Mouse (Mus musculus) WW6 (cell line): ENCODE results near the gene Ssu72.
A peak's percentile ranks its signal among the peaks of the same experiment; 100 is the strongest.

Experiments used
- DNase-seq: peaks from one replicate; pipeline ENCODE4 v3.0.0-alpha.2; 2013; ENCODE audit warnings: low read depth, low spot score

Gene Ssu72

DNA sequence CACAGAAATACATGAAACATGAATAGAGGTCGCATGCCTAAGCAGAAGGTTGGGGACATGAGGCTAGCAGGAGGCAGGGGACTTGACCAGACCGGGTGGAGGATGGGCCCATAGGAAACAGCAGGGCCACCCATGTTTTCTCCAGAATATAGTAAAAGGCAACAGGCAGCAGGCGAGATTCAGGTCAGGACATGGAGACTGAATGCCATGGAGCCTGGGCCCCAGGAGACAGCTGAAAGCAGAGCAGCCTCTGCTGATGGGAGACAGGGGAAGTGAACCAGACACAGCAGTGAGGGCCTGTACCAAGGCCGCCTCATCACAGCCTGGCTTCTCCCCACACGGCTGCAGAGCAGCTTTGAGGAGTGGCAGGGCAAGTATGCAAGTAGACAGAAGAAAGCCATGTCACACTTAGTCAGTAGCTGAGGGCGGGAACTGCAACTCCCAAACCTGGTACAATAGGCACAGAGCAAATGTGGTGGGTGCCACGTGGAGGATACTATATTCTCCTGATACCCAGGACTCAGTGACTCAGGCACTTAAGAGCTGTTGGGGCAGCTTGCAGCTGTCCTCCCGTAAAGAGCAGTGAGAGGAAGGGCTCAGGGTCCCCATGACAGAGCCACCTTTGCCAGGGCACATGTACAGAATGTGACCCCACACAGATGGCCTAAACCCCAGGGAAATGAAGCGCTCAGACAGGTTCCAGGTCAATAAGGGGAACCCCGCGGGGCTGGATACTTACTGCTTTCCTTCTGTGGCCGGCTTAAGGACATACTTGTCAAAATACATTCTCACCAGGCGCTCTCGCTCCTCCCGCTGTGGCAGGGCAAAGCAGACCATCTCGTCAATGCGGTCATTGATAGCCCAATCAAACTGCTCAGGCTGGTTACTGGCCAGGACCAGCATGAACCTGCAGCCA, 42.2 kb downstream of the Ssu72 start:
- no peak for DNase-seq

DNA sequence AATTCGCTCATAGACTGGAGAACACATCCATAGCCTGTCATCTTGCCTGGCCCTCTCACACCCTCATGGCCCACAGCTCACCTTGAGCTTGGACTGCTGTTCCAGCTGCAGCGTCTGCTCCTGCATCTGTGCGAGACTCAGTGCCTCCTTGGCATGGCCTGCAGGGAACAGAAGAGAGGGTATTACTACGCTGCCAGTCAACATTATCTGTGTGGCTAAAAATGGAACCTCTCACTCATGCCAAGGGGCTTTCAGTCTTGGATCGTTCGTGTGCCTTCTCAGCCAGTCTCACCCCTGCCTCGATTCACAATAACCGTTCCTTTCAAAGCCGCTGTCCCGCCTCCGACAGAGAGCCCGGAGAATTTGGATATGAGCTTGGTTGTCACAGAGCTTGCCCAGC, 52.4 kb downstream of the Ssu72 start:
- no peak for DNase-seq

DNA sequence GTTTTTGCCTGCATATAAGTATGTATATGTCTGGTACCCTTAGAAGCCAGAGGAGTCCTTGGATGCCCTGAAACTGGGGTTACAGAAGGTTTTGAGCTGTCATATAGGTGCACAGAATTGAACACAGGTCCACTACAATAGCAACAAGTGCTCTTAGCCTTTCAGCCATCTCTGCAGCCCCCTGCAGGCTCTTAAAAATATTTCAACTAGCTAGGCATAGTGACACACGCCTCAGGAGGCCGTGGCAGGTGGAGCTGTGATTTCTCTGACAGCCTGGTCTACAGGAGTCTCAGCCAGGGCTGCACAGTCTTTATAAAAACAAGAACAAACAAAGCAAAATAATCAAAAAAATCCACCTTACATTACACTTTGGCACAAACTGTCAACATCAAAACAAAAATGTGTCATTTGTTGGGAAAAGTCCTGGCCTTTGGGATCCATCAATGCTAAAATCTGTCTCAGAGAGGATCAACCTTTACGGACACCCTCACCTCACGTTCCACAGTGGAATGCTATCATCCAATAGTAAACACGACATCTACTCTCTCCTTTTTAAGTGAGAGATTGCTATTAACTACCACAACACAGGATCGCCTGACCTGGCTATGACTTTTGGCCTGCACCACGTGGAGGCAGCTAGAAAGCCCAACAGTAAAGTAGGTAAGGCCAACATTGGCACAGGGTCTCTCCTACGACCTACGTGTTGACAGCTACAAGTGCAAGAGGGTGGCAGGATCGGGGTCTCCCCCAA, 55.4 kb downstream of the Ssu72 start:
- no peak for DNase-seq

DNA sequence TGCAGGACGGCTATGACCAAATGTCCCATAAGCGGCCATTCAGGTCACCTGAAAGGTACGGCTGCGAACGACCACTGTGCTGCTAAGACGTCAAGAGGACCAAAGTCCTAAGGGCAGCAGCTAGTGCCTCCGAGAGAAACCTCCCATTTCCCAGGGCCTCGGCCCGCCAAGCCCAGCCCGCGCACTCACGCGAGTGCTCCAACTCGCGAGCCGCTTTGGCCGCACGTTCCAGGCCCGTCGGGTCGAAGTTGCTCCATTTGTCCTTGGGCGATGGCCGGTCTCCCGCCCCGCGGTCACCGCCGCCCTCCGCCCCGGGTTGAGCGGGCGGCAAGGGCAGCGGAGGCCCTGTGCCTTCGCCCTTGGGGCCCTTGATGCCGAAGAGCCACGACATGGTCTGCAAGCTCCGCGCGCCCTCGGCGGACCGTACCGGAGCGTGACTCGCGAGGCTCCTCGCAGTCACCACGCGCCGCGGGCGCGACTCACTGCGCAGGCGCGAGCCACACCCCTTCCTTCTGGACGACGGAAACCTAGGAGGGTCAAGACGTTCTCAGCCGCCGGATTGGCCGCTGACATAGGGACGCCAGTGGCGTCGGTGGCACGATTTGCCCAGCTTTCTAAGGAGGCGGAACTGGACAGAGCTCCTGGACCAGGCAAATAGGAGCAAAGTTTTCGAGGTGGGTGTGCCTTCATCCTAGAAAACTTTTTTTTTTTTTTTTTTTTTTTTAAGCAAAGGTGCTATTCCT, 56.2 kb downstream of the Ssu72 start, which contains the start of gene Atad3a:
Gene Atad3a (minus strand): TSS at position 481 of the 743 bp plus-strand sequence.
- peak; percentile 85 for DNase-seq

DNA sequence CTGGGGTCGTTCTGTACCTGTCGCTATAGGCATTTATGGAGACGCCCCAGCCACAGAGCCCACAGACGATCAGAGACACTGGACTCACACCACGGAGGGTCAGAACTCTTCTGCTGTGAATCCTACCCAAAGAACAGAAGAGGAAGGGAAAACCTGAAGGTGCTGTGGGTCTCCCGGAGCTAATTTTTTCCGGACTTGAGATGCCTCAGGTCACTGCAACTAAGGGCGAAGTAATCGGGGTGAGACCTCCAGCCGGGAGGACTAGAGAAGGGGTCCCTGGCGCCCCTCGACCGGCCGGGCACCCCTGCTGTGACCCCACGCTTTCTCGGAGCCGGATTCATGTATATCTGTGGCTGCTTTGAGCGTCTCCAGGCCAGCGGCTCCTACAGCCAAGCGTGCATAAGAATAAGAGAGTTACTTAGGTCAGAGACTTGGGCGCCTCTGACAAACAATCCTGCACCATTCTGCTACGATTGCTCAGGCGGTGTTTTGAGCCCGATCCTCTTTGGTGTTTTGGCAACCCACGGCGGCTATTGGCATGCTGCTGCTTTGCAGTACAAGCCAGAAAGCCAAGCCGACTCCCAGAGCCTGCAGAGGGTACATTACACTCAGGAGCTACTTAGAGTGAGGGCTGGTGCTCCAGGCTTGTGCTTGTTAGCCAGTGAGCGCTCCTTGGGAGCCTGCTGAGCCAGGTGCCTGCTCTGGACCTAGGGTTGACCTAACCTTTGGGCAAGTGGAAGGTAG, 56.9 kb downstream of the Ssu72 start:
- no peak for DNase-seq

DNA sequence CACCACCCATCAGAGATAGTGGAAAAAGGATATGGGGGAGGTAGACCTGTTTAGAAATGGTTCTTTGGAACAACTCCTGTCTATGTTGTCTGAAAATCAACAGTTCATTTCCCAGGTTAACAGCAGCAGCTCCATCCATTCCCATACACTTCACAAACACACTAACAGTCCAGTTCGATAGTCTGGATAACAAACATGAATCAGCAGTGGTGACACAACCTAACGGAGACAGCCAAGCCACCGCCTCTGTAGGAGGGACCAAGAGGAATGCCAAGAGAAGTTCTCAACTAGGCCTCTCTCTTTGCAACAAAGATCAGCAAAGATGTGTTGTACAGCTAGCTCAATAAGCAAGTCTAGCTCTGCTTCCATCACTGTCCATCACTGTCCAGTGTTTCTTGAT, 57.8 kb downstream of the Ssu72 start:
- no peak for DNase-seq

DNA sequence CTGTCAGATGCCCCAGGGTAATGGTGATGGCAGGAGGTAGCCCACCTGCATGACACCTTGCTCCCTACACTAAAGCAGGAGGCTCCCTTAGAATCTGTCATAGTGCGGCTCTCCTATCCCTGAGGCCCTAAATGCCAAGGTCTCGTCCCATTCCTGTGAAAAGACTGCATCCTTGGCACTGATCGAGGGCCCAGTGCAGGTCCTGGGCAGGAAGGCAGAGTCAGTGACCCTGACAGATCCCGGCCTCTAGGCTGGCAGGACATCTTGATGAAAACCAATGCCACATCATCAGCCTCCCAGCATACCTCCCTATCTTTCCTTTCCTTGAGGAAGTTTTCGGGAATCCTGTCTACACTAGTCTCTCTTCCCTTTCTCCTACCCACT, 64.9 kb downstream of the Ssu72 start:
- DNase-seq: no peak

DNA sequence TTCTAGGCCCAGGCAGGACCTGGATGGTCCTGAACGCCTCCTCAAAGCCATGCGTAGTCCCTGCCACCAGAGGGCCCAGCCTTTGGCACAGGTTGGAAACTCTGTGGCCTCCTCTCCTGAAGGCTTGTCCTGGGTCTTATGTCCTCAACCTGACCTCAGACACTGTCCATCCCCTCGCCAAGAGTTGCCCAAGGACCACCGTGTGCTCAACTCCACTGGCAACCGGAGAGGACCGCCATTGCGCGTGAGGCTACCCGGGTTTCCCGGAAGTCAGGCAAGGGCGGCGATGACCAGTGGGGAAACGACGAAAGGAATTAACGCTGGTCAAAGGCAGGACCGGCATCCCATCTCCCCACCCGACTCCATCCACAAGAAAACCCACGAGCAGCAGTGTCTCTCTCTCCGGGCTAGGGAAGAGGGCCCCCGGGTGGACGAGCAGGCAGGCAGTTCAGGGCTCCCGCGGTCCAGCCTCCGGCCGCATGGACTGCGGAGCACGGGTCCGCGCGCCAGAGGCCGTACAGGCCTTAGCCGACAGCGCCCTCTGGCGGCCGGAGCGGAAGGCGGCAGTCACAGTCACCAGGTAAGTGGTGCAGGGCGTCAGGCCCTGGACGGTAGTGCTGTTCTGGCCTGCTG, 65.4 kb downstream of the Ssu72 start:
- no peak for DNase-seq

DNA sequence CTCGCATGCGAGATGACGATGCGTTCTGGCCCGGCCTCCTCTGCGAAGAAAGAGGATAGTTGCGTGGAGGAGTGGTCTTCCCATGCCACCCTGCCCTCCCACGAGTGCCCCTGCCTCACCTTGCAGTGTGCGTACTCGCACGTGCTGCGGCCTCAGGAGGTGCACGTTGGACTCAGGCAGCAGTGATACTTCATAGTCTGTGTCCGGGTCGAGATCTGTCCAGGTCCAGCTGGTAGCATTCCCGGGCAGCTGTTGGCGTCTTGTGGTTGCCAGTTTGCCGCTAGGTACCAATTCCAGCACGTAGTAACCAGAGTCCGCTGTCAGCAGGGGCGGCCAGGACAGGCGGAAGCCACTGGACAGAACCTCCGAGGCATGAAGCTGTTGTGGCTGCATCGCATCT, 66.0 kb downstream of the Ssu72 start:
- no peak for DNase-seq

DNA sequence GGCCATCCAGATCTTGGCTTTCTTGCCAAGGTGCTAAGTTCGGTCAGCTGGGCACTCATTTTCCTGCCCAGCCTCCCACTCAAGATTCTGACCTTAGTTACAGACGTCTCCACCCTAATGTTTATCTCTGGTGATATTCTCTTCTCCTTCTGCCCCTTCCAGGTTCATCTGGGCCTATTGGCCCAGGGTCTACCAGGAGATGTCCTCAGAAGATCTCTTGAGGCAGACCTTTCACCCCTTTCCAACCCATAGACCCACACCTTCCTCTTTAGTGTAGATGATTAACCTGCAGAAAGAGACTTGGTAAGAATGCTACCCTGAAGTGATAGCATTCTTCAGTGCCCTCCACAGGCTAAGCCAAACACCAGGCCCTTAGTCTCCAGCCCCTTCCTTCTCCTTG, 67.1 kb downstream of the Ssu72 start:
- DNase-seq: no peak

DNA sequence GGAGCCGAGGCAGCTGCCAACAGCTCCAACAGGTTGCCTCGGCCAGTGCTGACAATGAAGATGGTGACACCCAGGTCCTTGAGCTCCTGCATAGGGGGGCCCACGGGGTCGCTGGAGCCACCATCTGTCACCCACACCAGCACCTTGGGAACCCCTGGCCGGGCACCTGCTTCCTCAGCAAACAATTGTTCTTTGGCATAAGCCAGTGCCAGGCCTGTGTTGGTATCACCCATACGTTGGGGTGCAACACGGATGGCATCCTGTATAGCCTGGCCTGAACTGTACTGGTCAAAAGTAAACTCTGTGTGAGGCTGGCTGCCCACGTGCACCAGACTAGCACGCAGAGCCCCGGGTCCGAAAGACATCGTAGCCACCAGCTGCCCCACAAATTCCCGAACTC, 68.2 kb downstream of the Ssu72 start:
- DNase-seq: no peak

DNA sequence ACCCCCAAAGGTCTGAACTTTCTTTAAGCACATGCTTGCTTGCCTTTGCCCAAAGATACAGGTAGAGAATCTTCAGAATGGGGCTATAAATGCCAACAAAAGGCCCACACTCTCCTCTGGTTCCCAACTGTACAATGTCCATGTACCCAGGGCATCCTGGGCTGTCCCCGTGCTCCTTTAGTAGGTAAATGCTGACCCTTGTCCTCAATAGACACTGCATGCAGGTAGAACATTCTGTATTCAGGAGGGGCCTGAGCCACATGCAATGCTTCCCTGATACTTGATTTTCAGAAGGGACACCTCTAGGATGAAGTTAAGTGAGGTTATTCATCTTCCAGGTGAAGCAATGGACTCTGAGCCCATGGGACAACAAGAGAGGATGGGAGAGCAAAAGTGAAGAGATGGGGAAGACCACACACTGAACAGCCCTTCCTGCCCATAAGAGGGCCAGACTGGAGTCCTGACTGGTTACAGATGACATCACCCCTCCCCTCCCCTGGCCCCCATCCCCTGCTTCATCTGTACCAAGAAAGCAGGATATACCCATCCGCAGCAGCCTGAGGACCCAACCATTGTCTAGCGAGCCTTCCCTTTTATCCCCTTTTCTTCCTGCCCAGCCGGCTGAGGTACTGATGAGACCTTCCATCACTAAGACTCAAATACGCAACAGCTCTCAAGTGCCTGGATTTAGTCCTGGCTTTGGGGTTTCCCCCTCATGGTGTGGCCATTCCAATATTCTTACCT, 68.9 kb downstream of the Ssu72 start:
- DNase-seq: no peak

DNA sequence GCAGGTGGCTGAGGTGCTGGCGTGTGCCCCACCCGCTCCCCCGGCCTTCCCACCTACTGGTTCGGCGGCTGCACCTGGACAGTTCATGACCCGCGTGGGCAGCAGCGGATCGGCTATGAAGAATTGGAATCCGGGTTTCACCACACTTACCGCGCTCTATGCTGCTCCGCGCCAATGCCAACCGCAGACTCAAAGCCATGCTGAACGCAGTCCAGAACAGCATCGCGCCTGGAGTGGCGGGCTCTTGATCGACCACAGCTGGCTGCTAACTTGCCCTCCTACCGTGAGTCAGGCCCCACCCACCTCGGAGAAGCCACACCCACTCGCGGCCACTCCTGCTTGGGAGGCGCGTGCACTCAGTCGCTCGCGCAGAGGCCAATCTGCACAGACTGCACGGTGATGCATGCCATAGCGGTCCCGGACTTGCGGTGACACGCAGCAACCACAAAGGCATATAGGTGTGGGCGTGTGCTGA, 69.7 kb downstream of the Ssu72 start, which contains the start of gene Vwa1:
Gene Vwa1 (minus strand): TSS at position 419 of the 475 bp plus-strand sequence.
- DNase-seq: peak; percentile 75

DNA sequence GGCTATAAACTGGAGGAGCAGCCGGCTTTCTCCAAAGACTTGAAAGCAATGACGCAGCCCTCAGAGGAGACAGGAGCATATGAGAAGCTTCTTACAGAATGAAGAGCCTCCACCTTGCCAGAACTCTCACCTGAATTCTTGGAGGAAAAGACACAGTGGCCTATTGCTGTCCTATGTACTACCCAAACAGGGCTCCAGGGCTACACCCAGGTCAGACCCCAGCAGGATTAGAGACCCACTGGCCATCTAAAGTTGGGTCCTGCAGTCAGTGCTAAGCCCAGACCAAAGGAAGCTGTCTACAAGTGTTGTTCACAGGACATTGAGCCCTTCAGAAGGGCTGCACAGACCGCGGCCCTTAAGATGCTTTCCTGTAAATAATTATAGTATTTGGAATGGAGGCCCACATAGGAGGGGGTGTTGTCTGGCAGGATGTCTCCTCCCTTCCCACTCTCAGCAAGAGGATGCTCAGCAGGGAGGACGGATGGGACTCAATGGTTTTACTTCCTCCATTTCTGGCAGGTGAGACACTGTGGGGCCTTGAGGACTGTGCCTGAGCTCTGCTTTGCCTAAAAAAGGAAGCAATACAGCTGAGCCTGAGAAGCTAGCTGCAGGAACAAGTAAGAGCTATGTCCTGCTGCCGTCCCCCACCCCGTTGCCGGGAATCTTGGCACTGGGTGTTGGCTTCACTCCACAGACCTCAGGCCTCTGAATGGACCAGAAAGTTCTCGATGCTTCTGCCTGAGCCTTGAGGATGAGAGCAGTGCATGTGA, 70.6 kb downstream of the Ssu72 start:
- no peak for DNase-seq

DNA sequence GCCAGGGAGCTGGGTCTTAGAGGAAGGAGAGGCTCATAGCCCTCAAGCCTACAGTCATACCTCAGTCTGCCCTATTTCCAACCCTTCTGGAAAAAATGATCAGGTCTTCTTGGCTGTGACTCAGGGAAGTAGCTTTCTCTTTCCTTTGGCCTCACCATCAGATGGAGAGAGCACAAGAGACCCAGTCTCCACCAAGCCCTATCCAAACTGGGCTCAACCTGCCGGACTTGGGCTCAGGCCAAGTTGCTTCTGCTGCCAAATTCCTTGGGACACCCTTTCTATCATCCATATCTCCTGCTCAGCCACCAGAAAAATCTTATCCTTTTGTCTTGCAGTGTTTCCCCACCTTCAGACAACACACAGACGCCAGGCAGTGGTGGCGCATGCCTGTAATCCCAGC, 71.3 kb downstream of the Ssu72 start:
- DNase-seq: no peak

DNA sequence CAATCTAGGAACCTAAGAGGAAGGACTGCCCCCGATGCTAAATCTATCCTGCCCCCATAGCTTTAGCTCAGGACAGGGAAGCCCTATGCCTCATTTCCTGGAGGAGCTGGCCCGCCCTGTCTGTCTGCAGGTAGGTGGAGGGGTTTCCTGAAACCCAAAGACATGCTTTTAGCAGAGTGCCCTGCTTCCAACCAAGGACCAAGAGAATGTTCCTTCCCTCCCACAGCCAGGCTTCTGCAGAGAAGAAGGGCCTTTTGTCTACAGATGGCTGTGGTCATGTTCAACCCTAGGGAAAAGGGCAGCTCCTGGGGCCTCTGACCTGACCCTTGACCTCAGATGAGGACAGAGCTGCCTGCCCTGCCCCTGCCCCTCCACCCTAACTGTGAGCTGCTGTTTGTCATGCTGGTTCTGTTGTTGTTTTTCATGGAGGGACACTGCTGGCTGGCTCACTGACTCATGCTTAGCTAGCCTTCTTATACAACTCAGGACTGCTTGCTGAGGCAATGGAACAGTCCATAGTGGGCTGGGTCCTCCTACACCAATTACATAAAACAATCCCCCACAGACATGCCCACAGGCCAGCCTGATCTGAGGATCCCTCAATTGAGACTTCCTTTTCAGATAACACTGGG, 72.2 kb downstream of the Ssu72 start:
- no peak for DNase-seq

DNA sequence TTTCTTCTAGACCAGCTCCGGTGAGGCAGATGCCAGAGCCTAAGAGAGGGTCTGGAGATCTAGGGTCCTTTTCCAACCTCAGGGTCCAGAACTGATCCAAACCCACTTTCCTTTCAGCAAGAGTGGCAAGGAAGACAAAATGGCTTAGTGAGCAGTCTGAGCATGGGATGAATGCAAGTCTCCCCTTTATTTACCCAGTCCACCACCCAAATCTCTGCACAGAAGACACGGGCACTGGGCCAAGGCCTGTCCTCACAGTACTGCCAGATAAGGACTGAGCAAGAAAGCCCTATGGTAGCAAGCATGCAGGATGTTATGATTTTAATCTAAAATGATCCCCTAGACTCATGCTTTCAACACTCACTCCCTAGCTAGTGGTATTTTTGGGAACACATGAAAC, 73.2 kb downstream of the Ssu72 start:
- DNase-seq: no peak

DNA sequence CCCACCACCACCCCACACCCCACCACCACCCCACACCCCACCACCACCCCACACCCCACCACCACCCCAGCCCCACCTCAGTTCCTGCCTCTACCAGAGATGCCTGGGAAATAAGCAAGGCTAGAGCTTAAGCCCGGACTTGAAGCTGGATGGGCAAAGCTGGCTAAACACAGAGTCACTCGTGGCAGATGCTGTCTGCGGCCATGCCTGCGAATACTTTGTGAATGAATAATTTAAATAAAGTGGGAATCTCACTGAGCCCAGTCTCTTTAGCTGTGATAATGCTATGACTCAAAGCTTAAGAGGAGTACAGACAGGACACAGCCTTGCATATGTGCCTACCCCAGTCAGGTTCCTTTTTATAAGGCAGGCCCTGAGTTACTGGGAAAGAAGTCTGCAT, 74.9 kb downstream of the Ssu72 start:
- DNase-seq: no peak

DNA sequence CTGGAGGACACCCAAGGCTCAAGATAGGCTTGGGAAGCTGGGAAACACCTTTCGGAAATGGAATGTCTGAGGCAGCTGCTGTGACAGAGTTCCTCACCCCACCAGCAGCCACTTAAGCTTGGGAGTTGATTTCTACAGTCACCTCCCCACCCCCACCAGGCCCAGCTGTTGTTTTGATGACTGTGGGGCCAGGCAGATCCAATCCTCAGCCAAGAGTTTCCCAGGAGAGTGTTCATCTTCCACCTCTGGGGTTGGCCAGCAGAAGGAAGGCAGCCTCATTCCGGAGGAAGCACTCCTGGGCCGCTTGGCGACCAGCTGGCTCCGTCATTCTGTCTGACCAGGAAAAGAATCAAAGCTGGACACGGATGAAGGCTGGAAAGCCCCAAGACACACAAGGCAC, 76.3 kb downstream of the Ssu72 start:
- no peak for DNase-seq
